Mouse (Mus musculus): ENCODE data around the gene Jakmip3.

GRCm38 (mm10) chr7:139092676-139093075, 152.1 kb downstream of the Jakmip3 start:
- TF ChIP-seq HCFC1 (IDR thresholded peaks at IDR 0.05; ENCODE audit: borderline replicate concordance, insufficient read depth, low read length): no peak
- TF ChIP-seq ZNF384 (IDR thresholded peaks at IDR 0.05; ENCODE audit: low read depth, low read length): no peak
- no peak for TF ChIP-seq MAFK (IDR thresholded peaks at IDR 0.05; ENCODE audit: insufficient read depth, low read depth, low read length)
- TF ChIP-seq ZC3H11A (IDR thresholded peaks at IDR 0.05; ENCODE audit: borderline replicate concordance, low read depth, low read length): no peak
- no peak for TF ChIP-seq CHD2 (IDR thresholded peaks at IDR 0.05; ENCODE audit: low read depth, low read length)
